Mouse (Mus musculus) stomach, postnatal 0 days (tissue): ENCODE data around the gene Efcab9. TPM values are rescaled to one million over a fixed set of nuclear protein-coding genes. Genes with fewer than 3 reads are reported as not detected.

ENCODE experiments used
- ATAC-seq: fragments of 200-750 bp; cut with Nextera tagmentation; 2 replicates; pipeline ENCODE4 v1.8.0; 2017; ENCODE audit not compliant: low FRiP score, low TSS enrichment
- DNase-seq: peaks from one replicate; pipeline ENCODE4 v3.0.0-alpha.2; 2016; ENCODE audit warnings: low spot score
- H3K27ac ChIP-seq: fragments of 300-500 bp; sonication (generic); replicated peaks from 2 replicates; pipeline ENCODE4 v1.5.1; 2014; ENCODE audit warnings: mild to moderate bottlenecking, control low read depth
- H3K27me3 ChIP-seq: fragments of 300-500 bp; sonication (generic); 2 replicates; pipeline ENCODE4 v1.6.1; 2014; ENCODE audit warnings: low read length; ENCODE audit not compliant: control insufficient read depth, insufficient read depth
- H3K36me3 ChIP-seq: fragments of 300-500 bp; sonication (generic); 2 replicates; pipeline ENCODE4 v1.6.1; 2014; ENCODE audit warnings: low read length, mixed read lengths; ENCODE audit not compliant: control insufficient read depth, insufficient read depth
- H3K4me1 ChIP-seq: fragments of 300-500 bp; sonication (generic); replicated peaks from 2 replicates; pipeline ENCODE4 v1.6.1; 2014; ENCODE audit warnings: antibody characterized with exemption; ENCODE audit not compliant: control insufficient read depth, insufficient read depth
- H3K4me2 ChIP-seq: fragments of 300-500 bp; sonication (generic); replicated peaks from 2 replicates; pipeline ENCODE4 v1.6.1; 2014; ENCODE audit warnings: low read depth, mild to moderate bottlenecking, control low read depth, moderate library complexity
- H3K4me3 ChIP-seq: fragments of 300-500 bp; sonication (generic); 2 replicates; pipeline ENCODE4 v1.5.1; 2014; ENCODE audit warnings: low read depth, low read length, control low read depth
- H3K9ac ChIP-seq: fragments of 300-500 bp; sonication (generic); 2 replicates; pipeline ENCODE4 v1.6.1; 2014; ENCODE audit warnings: mild to moderate bottlenecking, low read length, control low read depth, mixed read lengths
- H3K9me3 ChIP-seq: fragments of 300-500 bp; sonication (generic); 2 replicates; pipeline ENCODE4 v1.6.1; 2016; ENCODE audit warnings: low read length; ENCODE audit not compliant: control insufficient read depth
- CTCF ChIP-seq: IDR thresholded peaks from 2 replicates; pipeline ENCODE4 v1.5.1; 2016; ENCODE audit warnings: antibody characterized with exemption, low read depth, mild to moderate bottlenecking, moderate library complexity
- EP300 ChIP-seq: optimal IDR thresholded peaks from 2 replicates; pipeline ENCODE3; 2016; ENCODE audit warnings: antibody characterized with exemption
- WGBS: fragments of 180-500 bp; shearing (Covaris S2); extraction: QIAGEN DNeasy Blood & Tissue Kit; methylation state at CpG from one replicate; pipeline ENCODE4 v1.1.7; 2014; 5-methylcytosine and 5-hydroxymethylcytosine counted together
- polyA plus RNA-seq: library from polyadenylated mRNA; unstranded; fragments of >200 nt; fragmentation: Nextera tagmentation; extraction: Ambion mirVana; gene quantifications from 2 replicates; pipeline ENCODE4 v1.2.1, GENCODE M21; 2015

Efcab9 gene
- polyA plus RNA-seq, 1 experiment from 2014 or later = 0.16 TPM

GRCm38 (mm10) chr11:32481525-32481924 lies 50.4 kb downstream of the Efcab9 start:
- H3K4me1 ChIP-seq = no peaks in the 10 kb centered on the region
- no peak overlapping the region for H3K4me2 ChIP-seq
- no peaks in the 10 kb centered on the region for H3K27me3 ChIP-seq
- H3K27ac ChIP-seq = no peak overlapping the region
- no peak for ATAC-seq
- no peak overlapping the region for H3K9ac ChIP-seq
- H3K9me3 ChIP-seq = no peaks in the 10 kb centered on the region
- 71% methylated on average over 2 of the region's 2 CpGs for WGBS
- H3K36me3 ChIP-seq = no peaks in the 10 kb centered on the region
- no peak overlapping the region for H3K4me3 ChIP-seq
- DNase-seq = no peak
- TF ChIP-seq EP300 (no peak), CTCF (no peak)

GRCm38 (mm10) chr11:32475487-32476236 lies 56.2 kb downstream of the Efcab9 start:
- TF ChIP-seq CTCF = peak; percentile 32
- no peak for TF ChIP-seq EP300
- no peak for ATAC-seq

GRCm38 (mm10) chr11:32474725-32475124 lies 57.2 kb downstream of the Efcab9 start:
- no peak for DNase-seq

More at GRCm38 (mm10) chr11:32475487-32476236, 56.2 kb downstream of the Efcab9 start:
- Histone ChIP-seq H3K36me3 (no peaks in the 10 kb centered on the region), H3K4me2 (no peak overlapping the region), H3K9me3 (no peaks in the 10 kb centered on the region), H3K9ac (no peak overlapping the region), H3K27ac (no peak overlapping the region), H3K27me3 (no peaks in the 10 kb centered on the region), H3K4me3 (no peak overlapping the region), H3K4me1 (no peaks in the 10 kb centered on the region)
- 69% methylated on average over 5 of the region's 5 CpGs for WGBS
- DNase-seq = no peak

More at GRCm38 (mm10) chr11:32474725-32475124, 57.2 kb downstream of the Efcab9 start:
- Histone ChIP-seq H3K4me2 (no peak overlapping the region), H3K4me1 (no peaks in the 10 kb centered on the region), H3K36me3 (no peaks in the 10 kb centered on the region), H3K27me3 (no peaks in the 10 kb centered on the region), H3K27ac (no peak overlapping the region), H3K4me3 (no peak overlapping the region), H3K9ac (no peak overlapping the region), H3K9me3 (no peaks in the 10 kb centered on the region)
- no peak for TF ChIP-seq CTCF
- no peak for TF ChIP-seq EP300
- WGBS = 78% methylated on average over 3 of the region's 3 CpGs
- no peak for ATAC-seq

Other genes with a start within 250 kb of the Efcab9 start
- 317 and 411 TPM in 2 replicates for gene Hba-a1, start 248.6 kb downstream of the Efcab9 start, polyA plus RNA-seq
- 0.18 TPM in 1 of 2 replicates, not detected in the other for gene Hbq1b, start 245.1 kb downstream of the Efcab9 start, polyA plus RNA-seq
- gene Hba-a2, start 235.6 kb downstream of the Efcab9 start, polyA plus RNA-seq = 728 and 926 TPM in 2 replicates
- not detected in 2 replicates for gene Hbq1a, start 232.0 kb downstream of the Efcab9 start, polyA plus RNA-seq
- gene Sh3pxd2b, start 184.3 kb downstream of the Efcab9 start, polyA plus RNA-seq = 4.8 and 5.0 TPM in 2 replicates
- gene Ubtd2, start 76.7 kb downstream of the Efcab9 start, polyA plus RNA-seq = 16.7 and 18.6 TPM in 2 replicates
- 1.1 and 1.6 TPM in 2 replicates for gene Stk10, start 1.2 kb upstream of the Efcab9 start, polyA plus RNA-seq
- gene Fbxw11, start 110.6 kb upstream of the Efcab9 start, polyA plus RNA-seq = 31.5 and 32.1 TPM in 2 replicates